Mouse (Mus musculus) E14TG2a.4 (cell line): ENCODE measurements around the gene Gdi1.

ENCODE experiments used
- CTCF ChIP-seq: conservative IDR thresholded peaks from 2 replicates; pipeline ENCODE4 v1.5.1; 2014; ENCODE audit warnings: low read length
- NANOG ChIP-seq: IDR thresholded peaks from 2 replicates; pipeline ENCODE4 v1.6.1; 2014; ENCODE audit warnings: borderline replicate concordance, low read length, mixed read lengths
- POU5F1 ChIP-seq: IDR thresholded peaks from 2 replicates; pipeline ENCODE4 v1.6.1; 2014; ENCODE audit warnings: low read length, borderline replicate concordance

- no peak for TF ChIP-seq CTCF
- no peak for TF ChIP-seq NANOG
- TF ChIP-seq POU5F1 = no peak
These were observed 26.9 kb upstream of the Gdi1 start for GRCm38 (mm10) chrX:74277916-74278315.
